Mouse (Mus musculus) adrenal gland, adult 2 months (tissue): ENCODE measurements around the gene Ext2. TPM values are rescaled to one million over a fixed set of nuclear protein-coding genes. Genes with fewer than 3 reads are reported as not detected.

Experiments
- DNase-seq: peaks from one replicate; pipeline ENCODE4 v3.0.0; 2021
- long read RNA-seq: library from polyadenylated mRNA; stranded (forward); transcript quantifications from one replicate; pipeline ENCODE4 v2.0.0, GENCODE M21; 2021
- polyA plus RNA-seq: library from polyadenylated mRNA; depleted of rRNA; stranded (reverse); fragments of >200 nt; gene quantifications from 2 replicates; pipeline ENCODE4 v1.2.3, GENCODE M21; 2012; rRNA removed
- total RNA-seq, 2 experiments: library from RNA; stranded (reverse); gene quantifications; 2 replicates each; pipeline ENCODE4 v1.2.3; 2021

Ext2 gene
- total RNA-seq (10 to 100 TPM; 94.2 to 94.9 TPM), polyA plus RNA-seq (33.0 and 43.5 TPM in 2 replicates)
- long read RNA-seq, transcript Ext2-201 (14 exons, 2,871 nt): major isoform, 117 of 163 reads
- long read RNA-seq, partial matches to known transcripts: 24 of 163 reads
- long read RNA-seq, other reads (novel, unspliced or antisense): 22 of 163 reads

- DNase-seq: peak; percentile 94
Observed at GRCm38 (mm10) chr2:93822045-93822749, at the start of gene Ext2. Gene Ext2 (minus strand): TSS chr2:93822568.

- no peak for DNase-seq
Observed at GRCm38 (mm10) chr2:93871411-93871925, 49.1 kb upstream of the Ext2 start.

- DNase-seq: peak; percentile 81
Observed at GRCm38 (mm10) chr2:93870842-93871241, 48.5 kb upstream of the Ext2 start.

- no peak for DNase-seq
Observed at GRCm38 (mm10) chr2:93869107-93869600, 46.8 kb upstream of the Ext2 start, which contains the start of gene Accsl. Gene Accsl (minus strand): TSS chr2:93869157.

- no peak for DNase-seq
Observed at GRCm38 (mm10) chr2:93868566-93868965, 46.2 kb upstream of the Ext2 start.

GRCm38 (mm10) chr2:93863229-93863628 is 40.9 kb upstream of the Ext2 start:
- DNase-seq: no peak

GRCm38 (mm10) chr2:93858845-93859244 is 36.5 kb upstream of the Ext2 start:
- no peak for DNase-seq

- no peak for DNase-seq
Observed at GRCm38 (mm10) chr2:93851303-93851702, 28.9 kb upstream of the Ext2 start.

GRCm38 (mm10) chr2:93850317-93850944 is 28.1 kb upstream of the Ext2 start:
- no peak for DNase-seq

GRCm38 (mm10) chr2:93849505-93850089 is 27.2 kb upstream of the Ext2 start, which contains the start of gene Accs:
Gene Accs (minus strand): TSS chr2:93849943.
- peak; percentile 89 for DNase-seq

GRCm38 (mm10) chr2:93841349-93841748 is 19.0 kb upstream of the Ext2 start:
- DNase-seq: no peak

GRCm38 (mm10) chr2:93840109-93840508 is 17.7 kb upstream of the Ext2 start:
- no peak for DNase-seq

GRCm38 (mm10) chr2:93838931-93839330 is 16.6 kb upstream of the Ext2 start:
- DNase-seq: no peak

- no peak for DNase-seq
Observed at GRCm38 (mm10) chr2:93836232-93836785, 13.9 kb upstream of the Ext2 start.

- no peak for DNase-seq
Observed at GRCm38 (mm10) chr2:93835596-93835995, 13.2 kb upstream of the Ext2 start.

GRCm38 (mm10) chr2:93823519-93823918 is 1.2 kb upstream of the Ext2 start:
- DNase-seq: peak; percentile 74

- no peak for DNase-seq
Observed at GRCm38 (mm10) chr2:93817791-93818190, 4.6 kb downstream of the Ext2 start.

- no peak for DNase-seq
Observed at GRCm38 (mm10) chr2:93813343-93813742, 9.0 kb downstream of the Ext2 start.

GRCm38 (mm10) chr2:93811812-93812211 is 10.6 kb downstream of the Ext2 start:
- DNase-seq: peak; percentile 44

GRCm38 (mm10) chr2:93809931-93810330 is 12.4 kb downstream of the Ext2 start:
- peak; percentile 50 for DNase-seq

GRCm38 (mm10) chr2:93808071-93808470 is 14.3 kb downstream of the Ext2 start:
- no peak for DNase-seq

GRCm38 (mm10) chr2:93807440-93807839 is 14.9 kb downstream of the Ext2 start:
- no peak for DNase-seq
